Mouse (Mus musculus): Measurements from ENCODE around the gene Pgam2.
A peak's percentile ranks its signal among the peaks of the same experiment; 100 is the strongest.
"Not testable (repeated sequence)": the region's sequence is repeated elsewhere in the genome, so short reads cannot be mapped to it uniquely, and the experiment has no call there.

Pgam2 gene

DNA sequence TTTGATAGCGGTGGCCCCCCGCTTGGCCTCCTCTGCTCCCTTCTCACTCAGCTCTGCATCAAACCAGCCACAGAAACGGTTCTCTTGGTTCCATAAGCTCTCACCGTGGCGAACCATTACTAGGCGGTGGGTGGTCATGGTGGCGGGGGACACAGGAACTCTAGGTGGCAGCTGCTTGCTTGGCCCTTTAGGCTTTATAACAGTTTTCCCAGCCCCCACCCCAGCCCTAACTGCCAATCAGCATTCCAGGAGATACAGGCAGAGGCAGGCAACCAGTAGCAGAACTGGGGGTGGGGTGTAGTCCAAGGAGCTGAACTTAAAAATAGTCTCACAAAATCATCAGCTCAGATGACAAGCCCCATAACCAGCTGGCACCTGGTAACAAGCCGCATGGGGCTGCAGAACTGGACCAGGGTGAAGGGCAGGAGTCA, at the start of gene Pgam2:
Gene Pgam2, minus strand, starts transcription at position 183 of the 431 bp plus-strand sequence.
- no peak for DNase-seq (ENCODE audit: low read depth, low spot score)

DNA sequence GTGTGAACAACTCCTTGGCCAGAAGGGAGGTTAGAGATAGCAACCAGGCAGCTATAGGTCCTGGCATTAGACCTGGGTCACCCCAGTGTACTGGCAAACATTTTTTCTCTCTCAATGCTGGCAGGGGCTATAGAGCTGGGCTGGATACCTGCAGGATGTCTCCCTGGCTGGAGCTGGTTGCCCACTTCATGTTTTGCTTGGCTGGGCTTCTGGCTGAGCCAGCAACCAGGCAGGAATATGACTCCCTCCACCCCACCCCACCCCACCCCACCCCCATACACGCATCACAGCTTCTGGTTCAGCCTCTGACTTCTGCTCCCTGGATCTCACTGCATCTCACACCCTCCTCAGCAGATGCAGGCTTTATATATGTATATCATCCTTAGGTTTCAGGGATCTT, 48.8 kb upstream of the Pgam2 start:
- no peak for DNase-seq (ENCODE audit: low read depth, low spot score)

DNA sequence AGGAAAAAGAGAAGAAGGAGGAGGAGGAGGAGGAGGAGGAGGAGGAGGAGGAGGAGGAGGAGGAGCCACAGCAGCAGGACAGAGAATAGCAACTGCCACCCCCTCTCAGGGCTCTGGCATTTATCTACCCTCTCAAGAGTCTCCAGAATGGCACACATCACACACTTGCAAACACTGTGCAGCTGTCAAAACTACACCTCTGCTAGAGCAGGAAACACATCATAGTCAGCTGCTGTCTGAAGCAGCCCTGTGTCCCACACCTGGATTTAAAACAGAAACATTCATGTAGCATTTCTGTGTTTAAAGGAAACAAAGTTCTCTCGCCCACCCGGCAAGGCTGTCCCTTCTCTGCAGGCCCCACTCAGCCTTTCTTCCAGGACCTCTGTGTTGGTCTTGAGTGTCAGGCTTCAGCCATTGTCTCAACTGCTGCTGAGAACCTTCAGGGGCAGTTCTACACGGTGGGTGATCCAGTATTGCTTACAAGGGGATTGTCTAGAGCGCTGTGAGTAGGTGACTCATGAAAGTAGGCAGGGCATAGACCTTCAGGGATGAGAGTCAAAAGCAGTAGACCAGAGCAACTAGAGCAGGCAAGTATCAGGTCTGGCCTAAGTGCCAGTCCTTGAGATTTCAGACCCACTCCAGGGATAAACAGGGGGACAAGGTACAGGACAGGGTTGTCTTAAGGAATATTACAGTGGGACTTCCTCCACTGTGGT, 47.6 kb upstream of the Pgam2 start:
- no peak for DNase-seq (ENCODE audit: low read depth, low spot score)

DNA sequence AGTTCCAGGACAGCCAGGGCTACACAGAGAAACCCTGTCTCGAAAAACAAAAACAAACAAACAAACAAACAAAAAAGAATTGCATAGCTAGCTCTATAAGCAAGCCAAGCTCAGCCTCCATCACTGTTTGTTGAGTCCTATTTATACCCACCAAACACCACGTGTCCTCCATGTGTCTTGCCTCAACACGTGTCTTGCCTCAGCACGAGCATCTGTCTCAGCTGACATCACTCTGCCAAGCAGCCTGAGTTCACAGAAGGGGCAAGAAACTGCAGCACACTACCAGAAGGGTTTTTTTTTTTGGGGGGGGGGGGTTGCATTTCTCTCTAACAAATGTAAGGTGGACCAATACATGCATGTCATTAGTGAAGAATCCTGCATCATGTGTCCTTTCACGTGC, 46.9 kb upstream of the Pgam2 start:
- DNase-seq (ENCODE audit: low read depth, low spot score) = no peak

DNA sequence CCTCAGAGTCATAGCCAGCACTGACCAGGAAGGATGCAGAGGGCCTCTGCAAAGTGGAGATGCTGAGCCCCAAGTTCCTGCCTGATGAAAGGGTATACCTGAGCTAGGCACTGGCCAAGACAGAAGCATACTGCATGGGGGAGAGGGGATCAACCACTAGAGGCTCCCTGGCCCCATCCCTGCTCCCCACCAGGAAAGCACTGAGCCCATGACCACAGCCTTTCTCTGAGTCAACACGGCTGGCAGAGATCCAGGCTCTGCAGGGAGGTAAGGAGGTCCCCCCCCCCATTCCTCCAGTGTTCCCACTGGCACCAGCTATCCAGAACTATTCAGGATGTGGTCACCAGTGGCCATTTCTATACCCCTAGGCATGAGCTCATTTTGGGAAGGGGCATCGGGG, 45.8 kb upstream of the Pgam2 start:
- DNase-seq (ENCODE audit: low read depth, low spot score) = no peak

DNA sequence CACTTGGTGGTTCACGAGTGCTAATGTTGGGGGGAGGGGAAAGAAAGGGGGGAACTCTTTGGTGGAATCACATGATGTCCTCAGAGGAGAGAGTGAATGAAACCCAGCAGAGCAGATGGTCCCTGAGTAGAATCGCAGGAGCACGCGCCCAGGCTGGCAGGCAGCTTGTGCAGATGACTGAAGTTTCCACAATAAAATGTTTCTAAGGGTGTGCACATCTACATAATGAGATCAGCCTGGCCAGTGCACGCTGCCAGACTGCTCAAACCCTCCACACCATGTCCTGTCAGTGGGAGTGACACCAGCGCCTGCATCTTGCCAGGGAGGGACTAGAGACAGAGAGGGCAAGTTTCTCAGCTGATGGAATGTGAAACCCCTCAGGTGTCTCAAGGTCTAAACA, 45.2 kb upstream of the Pgam2 start:
- DNase-seq (ENCODE audit: low read depth, low spot score) = no peak

DNA sequence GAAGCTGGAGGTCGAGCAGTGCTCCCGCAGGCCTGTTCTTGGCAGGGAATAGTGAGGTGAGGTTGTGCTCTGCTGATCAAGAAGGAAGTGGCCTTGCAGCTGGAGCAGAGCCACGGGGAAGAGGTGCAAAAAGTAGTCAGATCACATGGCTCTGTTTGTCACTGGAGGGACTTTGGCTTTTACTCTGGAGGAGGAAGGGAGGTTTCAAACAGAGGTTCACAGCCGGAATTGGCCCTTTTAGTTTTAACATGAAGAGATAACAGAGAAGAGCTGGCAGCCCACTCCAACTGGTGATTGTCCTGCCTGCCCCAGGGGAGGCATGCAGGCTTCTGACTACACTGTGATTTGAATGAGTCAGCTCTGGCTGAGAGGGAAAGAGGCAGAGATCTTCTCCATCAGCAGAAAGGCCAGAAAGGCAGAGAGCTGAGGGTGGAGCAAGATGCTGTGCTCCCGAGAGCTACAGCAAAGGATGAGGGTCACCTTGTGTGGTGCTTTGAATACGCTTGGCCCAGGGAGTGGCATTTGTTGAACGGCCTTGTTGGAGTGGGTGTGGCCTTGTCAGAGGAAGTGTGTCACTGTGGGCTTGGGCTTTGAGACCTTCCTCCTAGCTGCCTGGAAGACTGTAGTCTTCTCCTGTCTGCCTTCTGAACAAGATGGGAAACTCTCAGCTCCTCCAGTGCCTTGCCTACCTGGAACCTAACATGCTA, 43.3 kb upstream of the Pgam2 start:
- peak; percentile 65 for DNase-seq (ENCODE audit: low read depth, low spot score)

DNA sequence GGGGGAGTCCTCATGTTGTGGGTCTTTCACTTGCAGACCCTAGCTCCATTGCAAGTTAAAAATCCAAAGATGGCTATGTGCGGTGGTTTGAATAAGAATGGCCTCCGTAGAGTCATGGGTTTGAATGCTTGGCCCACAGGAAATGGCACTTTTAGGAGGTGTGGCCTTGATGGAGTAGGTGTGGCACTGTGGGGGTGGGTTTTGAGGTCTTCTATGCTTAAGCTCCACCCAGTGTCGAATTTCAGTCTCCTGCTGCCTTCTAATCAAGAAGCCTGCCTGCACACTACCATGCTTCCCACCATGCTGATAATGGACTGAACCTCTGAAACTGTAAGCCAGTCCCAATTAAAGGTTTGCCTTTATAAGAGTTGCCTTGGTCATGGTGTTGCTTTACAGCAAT, 39.6 kb upstream of the Pgam2 start:
- DNase-seq (ENCODE audit: low read depth, low spot score) = peak; percentile 67

DNA sequence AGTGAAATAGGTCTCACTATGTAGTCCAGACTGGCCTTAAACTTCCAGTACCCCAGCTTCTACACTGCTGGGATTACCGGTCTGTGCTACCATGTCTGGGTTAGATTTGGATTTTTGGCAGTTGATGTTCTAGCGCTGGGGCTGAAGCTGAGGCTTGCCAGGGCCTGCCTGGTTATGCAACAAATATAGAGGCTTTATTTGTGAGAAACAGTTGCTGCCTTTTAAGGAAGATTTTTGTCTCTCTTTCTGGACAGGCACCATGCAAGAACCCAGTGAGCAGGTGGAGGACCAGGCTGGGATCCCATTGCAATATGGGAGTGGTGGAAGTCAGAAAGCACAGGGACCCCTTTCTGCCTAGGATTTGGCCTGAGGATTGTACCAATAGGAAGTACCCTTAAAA, 38.2 kb upstream of the Pgam2 start:
- no peak for DNase-seq (ENCODE audit: low read depth, low spot score)

DNA sequence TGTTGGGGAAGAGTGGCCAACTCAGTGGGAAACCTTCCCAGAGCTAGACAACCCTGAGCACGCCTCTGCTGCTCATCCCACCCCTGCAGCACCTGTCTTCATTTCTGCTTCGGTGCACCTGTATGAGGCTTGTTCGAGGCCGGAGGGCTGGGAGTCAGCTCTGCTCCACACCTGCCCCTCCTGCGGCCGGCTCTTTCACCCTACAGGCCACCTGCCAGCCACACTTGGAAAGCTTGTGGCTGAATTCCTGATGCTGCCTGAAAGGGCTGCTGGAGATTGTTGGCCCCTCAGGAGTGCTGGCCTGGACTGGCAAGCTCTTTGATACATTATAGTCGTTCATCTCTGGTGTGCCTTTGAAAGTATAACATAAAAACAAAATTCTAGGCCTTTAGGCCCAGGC, 36.8 kb upstream of the Pgam2 start:
- no peak for DNase-seq (ENCODE audit: low read depth, low spot score)

DNA sequence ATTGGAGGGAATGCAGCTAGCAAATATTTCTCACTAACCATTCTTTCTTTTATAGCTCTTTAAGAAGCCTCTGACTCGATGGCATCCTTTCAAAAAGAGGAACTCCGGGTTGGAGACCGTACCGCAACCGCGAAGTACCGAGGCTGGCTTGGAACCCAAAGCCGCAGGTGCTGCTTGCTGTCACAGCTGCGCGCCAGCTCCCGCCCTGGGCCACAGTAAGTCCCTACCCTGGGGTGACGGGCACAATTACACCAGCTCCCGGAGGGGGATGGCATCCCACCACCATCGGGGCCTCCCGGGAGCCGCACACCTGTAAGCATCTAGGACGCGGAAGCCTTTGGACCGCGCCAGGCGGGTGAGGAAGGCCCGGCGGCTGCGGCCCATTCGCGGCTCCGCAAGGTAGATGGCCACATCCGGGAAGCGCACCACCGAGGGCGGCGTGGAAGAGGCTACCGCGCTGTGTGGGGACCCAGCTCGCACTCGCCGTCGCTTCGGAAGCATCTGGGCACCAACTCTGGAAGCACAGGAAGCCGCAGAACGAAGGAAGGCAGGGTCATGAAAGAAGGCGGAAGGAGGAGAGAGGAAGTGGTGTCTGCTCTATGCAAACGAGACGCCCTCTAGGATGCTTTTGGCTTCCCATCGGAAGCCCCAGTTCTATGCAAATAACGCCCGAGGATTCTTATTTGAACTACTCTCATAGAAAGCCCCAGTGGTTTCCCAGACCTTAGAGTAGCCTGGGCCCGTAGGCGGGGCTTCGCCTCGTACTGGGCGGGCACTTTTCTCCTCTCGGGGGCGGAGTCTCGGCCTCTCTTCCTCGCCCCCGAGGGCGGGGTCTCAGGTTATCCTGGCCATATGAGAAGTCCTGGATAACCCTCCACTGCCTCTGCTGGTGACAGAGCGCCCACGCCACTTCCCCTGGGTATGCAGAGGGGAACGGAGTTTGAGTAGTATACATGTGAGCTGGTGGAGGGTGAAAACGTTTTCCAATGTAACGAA, 34.0 kb upstream of the Pgam2 start, which contains the start of gene Polm:
Gene Polm, minus strand, starts transcription at position 766 of the 996 bp plus-strand sequence.
- DNase-seq (ENCODE audit: low read depth, low spot score) = peak; percentile 97

DNA sequence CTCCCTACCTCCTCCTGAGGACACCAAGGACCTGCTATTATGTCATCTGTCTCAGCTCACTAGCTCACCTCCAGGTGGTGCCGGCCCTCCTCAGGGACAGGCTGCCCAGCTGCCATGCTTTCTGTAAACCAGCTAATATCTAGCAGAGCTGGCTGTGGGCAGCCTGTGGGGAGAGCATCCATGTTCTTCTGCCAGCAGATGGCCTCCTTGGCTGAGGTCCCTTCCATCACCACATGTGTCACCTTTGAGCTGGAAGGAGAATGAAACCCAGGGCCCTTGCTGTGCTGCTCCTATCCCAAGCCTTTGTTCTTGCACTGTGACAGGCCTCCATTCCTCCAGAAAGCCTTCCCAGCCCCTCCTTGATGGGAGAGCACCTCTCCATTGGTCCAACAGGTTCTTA, 32.6 kb upstream of the Pgam2 start:
- DNase-seq (ENCODE audit: low read depth, low spot score) = peak; percentile 38

DNA sequence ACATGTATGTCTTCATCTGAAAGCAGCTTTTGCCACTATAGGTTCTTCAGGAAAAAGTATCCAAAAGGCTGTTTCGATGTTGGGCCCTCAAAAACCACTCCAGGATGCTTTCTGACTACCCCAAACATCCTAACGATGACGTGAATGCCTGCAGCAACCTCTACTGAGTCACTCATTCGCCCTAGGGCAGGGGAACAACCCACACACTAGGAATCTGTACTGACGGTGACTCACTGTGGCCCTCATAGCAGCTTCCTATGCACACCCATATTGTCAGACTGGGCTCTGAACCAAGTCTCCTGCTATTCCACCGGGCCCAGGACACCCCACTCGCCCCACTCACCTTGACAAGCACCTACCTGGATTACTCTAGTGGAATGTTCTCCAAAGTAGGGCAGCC, 31.5 kb upstream of the Pgam2 start:
- no peak for DNase-seq (ENCODE audit: low read depth, low spot score)

DNA sequence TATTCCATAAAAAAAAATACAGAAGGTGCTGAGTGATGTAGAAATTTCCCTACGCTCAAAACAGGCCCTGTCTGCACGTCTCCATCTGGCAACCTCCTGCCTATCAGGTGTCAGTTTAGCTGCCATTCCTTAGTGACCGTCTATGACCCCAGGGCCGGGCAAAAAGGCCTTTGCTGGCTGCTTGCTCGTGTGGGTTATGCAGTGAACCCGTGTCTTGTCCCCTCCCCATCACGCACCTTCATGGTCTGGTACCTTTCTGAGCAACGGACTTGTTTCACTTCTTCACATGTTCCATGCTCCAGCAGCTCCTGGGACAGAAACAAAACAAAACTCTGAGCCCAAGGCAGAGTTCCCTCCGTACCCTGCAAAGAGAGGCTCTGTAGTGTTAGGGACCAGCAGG, 31.0 kb upstream of the Pgam2 start:
- DNase-seq (ENCODE audit: low read depth, low spot score) = no peak

DNA sequence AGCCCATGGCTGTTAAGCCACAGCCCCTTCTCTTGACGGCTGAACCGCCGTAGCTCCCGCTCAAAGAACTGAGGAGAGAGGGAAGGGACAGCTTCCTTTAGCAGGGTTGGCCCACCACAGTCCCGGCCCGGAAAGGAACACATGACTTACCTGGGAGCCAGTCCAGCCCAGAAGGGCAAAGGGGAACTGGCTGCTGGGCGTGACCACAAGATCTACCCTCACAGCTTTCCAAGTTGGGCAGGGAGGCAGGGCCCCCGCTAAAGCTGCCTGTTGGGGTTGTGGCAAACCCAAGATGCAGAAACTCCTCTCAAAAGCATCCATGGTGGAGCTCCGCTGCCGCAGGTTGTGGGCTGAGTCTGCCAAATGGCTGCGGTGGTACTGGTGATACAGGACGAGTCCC, 25.8 kb upstream of the Pgam2 start:
- no peak for DNase-seq (ENCODE audit: low read depth, low spot score)

DNA sequence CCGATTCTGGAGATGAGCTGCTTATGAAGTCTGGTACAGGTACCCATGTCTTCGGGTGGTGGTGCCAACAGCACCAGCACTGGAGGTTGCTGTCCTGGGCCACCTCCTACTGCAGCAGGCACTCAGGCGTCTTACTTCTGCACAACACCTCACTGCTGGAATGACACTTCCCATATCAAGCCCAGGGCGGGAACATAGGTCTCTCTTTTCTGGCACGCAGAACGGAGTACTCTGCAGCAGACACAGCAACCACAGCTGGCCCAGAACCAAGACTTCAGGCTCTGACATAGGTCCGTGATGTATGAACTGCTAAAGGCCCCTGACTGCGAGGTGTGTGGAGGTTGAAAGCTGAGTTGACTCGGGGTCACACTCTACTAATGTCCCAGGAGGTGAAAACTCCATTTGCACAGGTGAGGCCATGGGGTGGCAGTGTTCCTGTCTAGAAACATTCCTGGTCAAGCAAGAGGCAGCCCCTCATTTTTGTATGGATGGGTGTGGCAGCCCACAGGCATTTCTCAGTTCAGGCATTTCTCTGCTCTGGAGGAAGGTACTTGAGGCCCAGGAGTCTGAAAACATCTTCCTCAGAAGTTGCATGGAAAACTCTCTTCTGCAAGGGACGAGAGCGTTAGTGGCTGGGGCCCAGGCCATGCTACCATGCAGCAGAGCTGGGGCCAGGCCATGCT, 25.1 kb upstream of the Pgam2 start:
- DNase-seq (ENCODE audit: low read depth, low spot score) = peak; percentile 26

DNA sequence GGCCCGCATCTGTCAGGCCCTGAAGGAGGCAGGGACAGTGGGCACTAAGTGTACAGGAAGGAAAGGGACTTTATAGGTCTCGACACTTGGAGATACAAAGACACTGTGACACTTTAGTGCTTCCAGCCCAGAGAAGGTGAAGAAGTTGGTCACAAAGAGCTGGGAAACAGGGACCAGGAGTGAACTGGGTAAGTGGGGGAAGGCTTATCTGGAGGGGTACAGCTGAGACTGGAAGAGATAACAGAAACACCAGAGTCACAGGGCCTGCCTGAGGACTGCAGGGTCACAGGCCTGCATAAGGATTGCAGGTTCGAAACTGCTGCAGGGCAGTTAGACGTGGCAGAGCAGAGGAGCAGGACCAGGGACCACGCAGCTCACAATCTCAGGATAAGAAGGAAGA, 24.4 kb upstream of the Pgam2 start:
- DNase-seq (ENCODE audit: low read depth, low spot score) = no peak

DNA sequence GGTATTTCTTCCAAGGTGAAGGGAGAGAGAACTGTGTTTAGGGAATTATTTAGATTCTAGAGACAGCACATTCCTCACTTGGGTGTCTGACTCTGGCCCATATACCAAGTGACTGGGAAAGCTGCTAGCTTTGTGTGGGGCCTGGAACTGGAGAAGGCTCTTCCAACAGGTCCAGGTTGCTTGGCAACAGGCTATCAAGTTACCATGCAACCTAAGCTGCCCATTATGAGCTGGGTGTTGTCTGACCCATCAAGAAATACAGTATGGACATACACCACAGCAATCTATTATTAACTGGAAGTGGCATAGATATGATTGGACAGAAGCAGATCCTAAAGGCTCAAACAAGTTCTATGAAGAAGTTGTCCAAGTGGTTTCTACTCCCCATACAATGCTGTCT, 21.9 kb upstream of the Pgam2 start:
- no peak for DNase-seq (ENCODE audit: low read depth, low spot score)

DNA sequence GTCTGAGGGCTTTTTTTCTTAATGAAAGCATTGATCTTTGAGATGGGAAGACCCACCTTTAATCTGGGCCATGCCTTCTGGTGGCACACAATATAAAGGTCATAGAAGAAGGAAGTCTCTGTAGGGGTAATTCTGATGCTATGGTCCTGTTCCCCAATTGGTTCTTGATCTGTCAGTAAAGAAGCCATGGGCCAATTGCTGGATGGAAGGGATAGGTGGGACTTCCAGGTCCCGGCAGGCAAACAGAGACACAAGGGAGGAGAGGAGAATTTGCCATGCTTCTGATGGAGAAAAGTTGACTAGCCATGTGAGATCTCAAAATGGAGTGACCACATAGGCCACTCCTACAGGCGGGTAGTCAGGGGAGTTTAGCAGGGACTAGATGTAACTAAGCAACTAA, 15.7 kb upstream of the Pgam2 start:
- DNase-seq (ENCODE audit: low read depth, low spot score) = no peak

DNA sequence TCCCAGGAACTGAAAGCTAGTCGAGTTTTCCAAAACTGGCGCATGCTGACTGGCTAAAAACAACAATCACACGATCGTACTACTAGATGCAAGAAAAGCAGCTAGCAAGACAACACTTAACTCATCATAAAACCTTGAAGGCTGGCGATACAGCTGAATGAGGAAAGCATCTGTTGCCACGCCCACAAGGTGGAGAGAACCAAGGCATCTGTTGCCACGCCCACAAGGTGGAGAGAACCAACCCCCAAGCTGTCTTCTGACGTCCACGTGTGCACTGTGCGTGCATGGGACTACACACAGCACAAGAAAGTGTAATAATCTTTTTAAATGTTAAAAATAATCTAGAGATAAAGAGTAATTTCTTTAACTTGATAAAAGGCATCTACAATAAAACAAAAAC, 9.8 kb upstream of the Pgam2 start:
- peak; percentile 74 for DNase-seq (ENCODE audit: low read depth, low spot score)

DNA sequence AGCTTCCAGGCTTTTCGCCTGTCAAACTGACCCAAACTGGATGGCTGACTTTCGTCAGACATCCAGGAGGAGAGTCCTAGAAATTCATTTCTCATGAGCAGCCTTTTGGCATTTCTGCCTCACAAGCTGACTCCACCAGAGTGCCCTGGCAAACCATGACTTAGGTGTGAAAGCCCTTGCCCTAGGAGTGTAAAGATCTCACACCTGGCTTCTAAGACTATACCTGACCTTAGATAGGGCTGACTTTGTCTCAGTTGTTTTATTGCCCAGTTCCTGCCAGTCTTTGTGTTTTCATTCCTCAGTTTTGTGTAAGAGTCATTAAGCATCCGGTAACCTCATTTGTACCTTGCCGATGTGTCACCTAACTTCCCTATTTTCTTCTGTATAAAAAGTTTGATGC, 6.0 kb upstream of the Pgam2 start:
- not testable (repeated sequence) for DNase-seq (ENCODE audit: low read depth, low spot score)

DNA sequence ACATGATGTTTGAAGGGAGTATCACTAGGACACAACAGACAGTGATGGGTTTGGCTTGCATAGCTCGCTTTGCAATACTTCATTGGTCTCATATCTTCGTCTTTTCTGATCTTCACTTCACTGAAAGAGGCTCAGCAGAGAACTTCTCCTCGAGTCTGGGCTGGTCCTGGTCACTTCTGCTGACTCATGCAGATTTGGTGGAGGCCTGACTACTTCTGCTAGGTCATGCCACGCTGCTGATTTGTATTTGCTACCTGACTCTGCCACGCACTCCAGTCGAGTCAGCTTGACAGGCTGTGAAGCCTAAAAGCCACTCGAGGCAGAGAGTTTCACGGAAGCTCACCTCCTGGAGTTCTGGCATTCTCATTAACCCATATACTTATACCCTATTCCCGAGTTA, 4.4 kb upstream of the Pgam2 start:
- DNase-seq (ENCODE audit: low read depth, low spot score) = no peak
